Mouse (Mus musculus) megakaryocyte, embryonic 14.5 days (primary cell): ENCODE data around the gene Gnat2.

ENCODE experiments used
- FLI1 ChIP-seq: IDR thresholded peaks from 2 replicates; pipeline ENCODE4 v1.6.1; 2012; ENCODE audit warnings: low read length, inconsistent platforms, mixed read lengths
- GATA1 ChIP-seq: IDR thresholded peaks from 3 replicates; pipeline ENCODE4 v1.6.1; 2012; ENCODE audit warnings: mixed read lengths, low read length, inconsistent platforms, borderline replicate concordance

DNA sequence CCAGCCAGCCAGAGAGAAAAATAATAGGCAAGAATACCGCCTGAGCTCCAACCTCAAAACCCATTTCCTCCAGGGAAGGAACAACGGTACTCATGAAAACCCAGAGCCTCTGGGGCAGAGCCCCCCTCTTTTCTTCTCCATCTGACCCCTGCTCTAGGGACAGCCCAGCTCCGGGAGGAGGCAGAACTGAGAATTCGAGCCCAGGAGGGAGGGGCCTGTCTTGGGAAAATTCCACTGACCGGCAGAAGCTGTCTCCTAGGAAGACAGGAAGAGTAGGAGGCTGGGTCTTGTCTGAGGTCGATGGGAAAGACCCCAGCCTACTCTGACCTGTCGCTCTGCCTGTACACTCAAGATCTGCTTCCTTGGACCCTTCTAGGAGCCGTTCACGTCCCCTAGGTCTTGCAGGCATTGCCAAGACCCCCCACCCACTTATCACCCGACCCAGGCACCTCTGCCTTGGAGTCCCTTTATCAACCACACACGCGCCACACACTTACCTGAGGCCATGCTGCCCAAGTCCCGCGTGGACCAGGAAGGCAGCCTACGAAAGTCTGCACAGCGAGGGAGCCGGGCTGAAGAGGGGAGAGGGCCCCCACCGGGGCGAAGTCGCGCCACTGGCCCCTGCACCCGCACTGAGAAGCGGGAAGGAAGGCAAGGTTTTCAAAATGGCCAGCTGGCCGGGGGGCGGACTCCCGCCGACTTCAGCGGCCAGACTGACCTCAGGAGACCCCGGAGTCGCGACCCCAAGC is 6.7 kb upstream of the Gnat2 start:
- TF ChIP-seq GATA1 (no peak), FLI1 (no peak)
